Mouse (Mus musculus): ENCODE measurements around the gene Edem3. TPM values are rescaled to one million over a fixed set of nuclear protein-coding genes. Genes with fewer than 3 reads are reported as not detected.

The Edem3 gene
- polyA plus RNA-seq, 1 experiment from 2014 or later: 8.5 TPM

GRCm38 (mm10) chr1:151848286-151848685 is 93.1 kb downstream of the Edem3 start:
- Histone ChIP-seq H3K27me3 (replicated peaks; ENCODE audit: control insufficient read depth, insufficient read depth, low read length) (no peaks in the 10 kb centered on the region), H3K9me3 (ENCODE audit: control insufficient read depth) (0 out of 2 replicates have a peak, but pooled peaks cover 4% of the 10 kb centered on the region), H3K9ac (ENCODE audit: low read depth, low read length) (no peak overlapping the region), H3K4me2 (replicated peaks; ENCODE audit: low read depth) (no peak overlapping the region), H3K4me1 (replicated peaks; ENCODE audit: control insufficient read depth, insufficient read depth, low read length) (no peaks in the 10 kb centered on the region), H3K27ac (ENCODE audit: low read depth, low read length) (no peak overlapping the region), H3K4me3 (ENCODE audit: low read depth, low read length) (no peak overlapping the region), H3K36me3 (ENCODE audit: control insufficient read depth, insufficient read depth) (no peaks in the 10 kb centered on the region)
- 85% methylated on average over 2 of the region's 2 CpGs for WGBS
- ATAC-seq: no peak
- TF ChIP-seq CTCF (IDR thresholded peaks at IDR 0.05; ENCODE audit: low read depth): no peak

- no peaks in the 10 kb centered on the region for H3K27me3 ChIP-seq (replicated peaks; ENCODE audit: control insufficient read depth, insufficient read depth, low read length)
- H3K36me3 ChIP-seq (ENCODE audit: control insufficient read depth, insufficient read depth): no peaks in the 10 kb centered on the region
- no peak overlapping the region for H3K4me3 ChIP-seq (ENCODE audit: low read depth, low read length)
- no peak for ATAC-seq
- no peak for TF ChIP-seq CTCF (IDR thresholded peaks at IDR 0.05; ENCODE audit: low read depth)
- 85% methylated on average over 16 of the region's 16 CpGs for WGBS
- H3K9me3 ChIP-seq (ENCODE audit: control insufficient read depth): 0 out of 2 replicates have a peak, but pooled peaks cover 4% of the 10 kb centered on the region
- no peaks in the 10 kb centered on the region for H3K4me1 ChIP-seq (replicated peaks; ENCODE audit: control insufficient read depth, insufficient read depth, low read length)
- H3K4me2 ChIP-seq (replicated peaks; ENCODE audit: low read depth): no peak overlapping the region
- H3K9ac ChIP-seq (ENCODE audit: low read depth, low read length): no peak overlapping the region
- no peak overlapping the region for H3K27ac ChIP-seq (ENCODE audit: low read depth, low read length)
These were observed 94.9 kb downstream of the Edem3 start for GRCm38 (mm10) chr1:151849993-151850608.

- ATAC-seq: no peak
- WGBS: 90% methylated on average over 20 of the region's 20 CpGs
- Histone ChIP-seq H3K36me3 (ENCODE audit: control insufficient read depth, insufficient read depth) (no peaks in the 10 kb centered on the region), H3K4me2 (replicated peaks; ENCODE audit: low read depth) (no peak overlapping the region), H3K27me3 (replicated peaks; ENCODE audit: control insufficient read depth, insufficient read depth, low read length) (no peaks in the 10 kb centered on the region), H3K27ac (ENCODE audit: low read depth, low read length) (no peak overlapping the region), H3K4me3 (ENCODE audit: low read depth, low read length) (no peak overlapping the region), H3K9ac (ENCODE audit: low read depth, low read length) (no peak overlapping the region), H3K4me1 (replicated peaks; ENCODE audit: control insufficient read depth, insufficient read depth, low read length) (no peaks in the 10 kb centered on the region), H3K9me3 (ENCODE audit: control insufficient read depth) (0 out of 2 replicates have a peak, but pooled peaks cover 4% of the 10 kb centered on the region)
- peak; percentile 35 for TF ChIP-seq CTCF (IDR thresholded peaks at IDR 0.05; ENCODE audit: low read depth)
These were observed 96.1 kb downstream of the Edem3 start for GRCm38 (mm10) chr1:151851051-151851848.

- Histone ChIP-seq H3K4me3 (ENCODE audit: low read depth, low read length) (no peak overlapping the region), H3K9ac (ENCODE audit: low read depth, low read length) (no peak overlapping the region), H3K27me3 (replicated peaks; ENCODE audit: control insufficient read depth, insufficient read depth, low read length) (no peaks in the 10 kb centered on the region), H3K4me2 (replicated peaks; ENCODE audit: low read depth) (no peak overlapping the region), H3K4me1 (replicated peaks; ENCODE audit: control insufficient read depth, insufficient read depth, low read length) (no peaks in the 10 kb centered on the region), H3K36me3 (ENCODE audit: control insufficient read depth, insufficient read depth) (no peaks in the 10 kb centered on the region), H3K27ac (ENCODE audit: low read depth, low read length) (no peak overlapping the region), H3K9me3 (ENCODE audit: control insufficient read depth) (0 out of 2 replicates have a peak, but pooled peaks cover 4% of the 10 kb centered on the region)
- no peak for TF ChIP-seq CTCF (IDR thresholded peaks at IDR 0.05; ENCODE audit: low read depth)
- WGBS: 85% methylated on average over 3 of the region's 3 CpGs
- no peak for ATAC-seq
These were observed 96.8 kb downstream of the Edem3 start for GRCm38 (mm10) chr1:151851976-151852375.

GRCm38 (mm10) chr1:151855561-151855960 is 100.4 kb downstream of the Edem3 start:
- no peak for ATAC-seq
- no peak overlapping the region for H3K4me2 ChIP-seq (replicated peaks; ENCODE audit: low read depth)
- no peaks in the 10 kb centered on the region for H3K36me3 ChIP-seq (ENCODE audit: control insufficient read depth, insufficient read depth)
- no peak overlapping the region for H3K9ac ChIP-seq (ENCODE audit: low read depth, low read length)
- no peak overlapping the region for H3K4me3 ChIP-seq (ENCODE audit: low read depth, low read length)
- WGBS: 58% methylated on average over 1 of the region's 1 CpGs
- no peaks in the 10 kb centered on the region for H3K27me3 ChIP-seq (replicated peaks; ENCODE audit: control insufficient read depth, insufficient read depth, low read length)
- no peaks in the 10 kb centered on the region for H3K9me3 ChIP-seq (ENCODE audit: control insufficient read depth)
- H3K27ac ChIP-seq (ENCODE audit: low read depth, low read length): no peak overlapping the region
- no peaks in the 10 kb centered on the region for H3K4me1 ChIP-seq (replicated peaks; ENCODE audit: control insufficient read depth, insufficient read depth, low read length)
- TF ChIP-seq CTCF (IDR thresholded peaks at IDR 0.05; ENCODE audit: low read depth): no peak

GRCm38 (mm10) chr1:151858474-151858873 is 103.3 kb downstream of the Edem3 start:
- WGBS: 91% methylated on average over 1 of the region's 1 CpGs
- Histone ChIP-seq H3K36me3 (ENCODE audit: control insufficient read depth, insufficient read depth) (no peaks in the 10 kb centered on the region), H3K9ac (ENCODE audit: low read depth, low read length) (no peak overlapping the region), H3K27ac (ENCODE audit: low read depth, low read length) (no peak overlapping the region), H3K4me3 (ENCODE audit: low read depth, low read length) (no peak overlapping the region), H3K9me3 (ENCODE audit: control insufficient read depth) (no peaks in the 10 kb centered on the region), H3K4me1 (replicated peaks; ENCODE audit: control insufficient read depth, insufficient read depth, low read length) (no peaks in the 10 kb centered on the region), H3K4me2 (replicated peaks; ENCODE audit: low read depth) (no peak overlapping the region), H3K27me3 (replicated peaks; ENCODE audit: control insufficient read depth, insufficient read depth, low read length) (no peaks in the 10 kb centered on the region)
- no peak for ATAC-seq
- no peak for TF ChIP-seq CTCF (IDR thresholded peaks at IDR 0.05; ENCODE audit: low read depth)

All from intestine, postnatal 0 days (tissue).